Mouse (Mus musculus) midbrain, embryonic 16.5 days (tissue): ENCODE results near the gene Kif1bp. TPM values are rescaled to one million over a fixed set of nuclear protein-coding genes. Genes with fewer than 3 reads are reported as not detected.

ENCODE experiments used
- ATAC-seq: fragments of 200-750 bp; cut with Nextera tagmentation; 2 replicates; pipeline ENCODE4 v1.8.0; 2017; ENCODE audit warnings: moderate TSS enrichment
- H3K27ac ChIP-seq: fragments of 300-500 bp; sonication (generic); 2 replicates; pipeline ENCODE4 v1.5.1; 2014; ENCODE audit warnings: mild to moderate bottlenecking, low read length, mixed read lengths
- H3K27me3 ChIP-seq: fragments of 300-500 bp; sonication (generic); 2 replicates; pipeline ENCODE4 v1.6.1; 2014; ENCODE audit warnings: low read depth, low read length, mixed read lengths; ENCODE audit not compliant: control insufficient read depth, insufficient read depth
- H3K36me3 ChIP-seq: fragments of 300-500 bp; sonication (generic); 2 replicates; pipeline ENCODE4 v1.6.1; 2014; ENCODE audit warnings: mild to moderate bottlenecking, low read length, moderate library complexity, mixed read lengths; ENCODE audit not compliant: control insufficient read depth, insufficient read depth
- H3K4me1 ChIP-seq: fragments of 300-500 bp; sonication (generic); 2 replicates; pipeline ENCODE4 v1.6.1; 2014; ENCODE audit warnings: mild to moderate bottlenecking, low read length, mixed read lengths; ENCODE audit not compliant: control insufficient read depth, insufficient read depth
- H3K4me2 ChIP-seq: fragments of 300-500 bp; sonication (generic); 2 replicates; pipeline ENCODE4 v1.6.1; 2014; ENCODE audit warnings: mild to moderate bottlenecking, low read length, mixed read lengths
- H3K4me3 ChIP-seq: fragments of 300-500 bp; sonication (generic); 2 replicates; pipeline ENCODE4 v1.5.1; 2014; ENCODE audit warnings: low read depth, mild to moderate bottlenecking, low read length, moderate library complexity, mixed read lengths
- H3K9ac ChIP-seq: fragments of 300-500 bp; sonication (generic); 2 replicates; pipeline ENCODE4 v1.6.1; 2014; ENCODE audit warnings: low read depth, low read length, mixed read lengths
- H3K9me3 ChIP-seq: fragments of 300-500 bp; sonication (generic); replicated peaks from 2 replicates; pipeline ENCODE4 v1.6.1; 2014; ENCODE audit warnings: mild to moderate bottlenecking, low read length, mixed read lengths; ENCODE audit not compliant: control insufficient read depth, poor library complexity, severe bottlenecking
- WGBS: fragments of 180-500 bp; shearing (Covaris S2); extraction: QIAGEN DNeasy Blood & Tissue Kit; methylation state at CpG from one replicate; pipeline ENCODE4 v1.1.7; 2014; 5-methylcytosine and 5-hydroxymethylcytosine counted together
- polyA plus RNA-seq: library from polyadenylated mRNA; unstranded; fragments of >200 nt; fragmentation: Nextera tagmentation; extraction: Ambion mirVana; gene quantifications from 2 replicates; pipeline ENCODE4 v1.2.1, GENCODE M21; 2015

Kif1bp gene
- polyA plus RNA-seq, 1 experiment from 2014 or later = 72.9 TPM

- no peak for ATAC-seq
- Histone ChIP-seq H3K4me3 (no peak overlapping the region), H3K36me3 (peaks cover 48% of the 10 kb centered on the region), H3K27me3 (no peaks in the 10 kb centered on the region), H3K4me2 (no peak overlapping the region), H3K9me3 (no peaks in the 10 kb centered on the region), H3K9ac (no peak overlapping the region), H3K4me1 (no peaks in the 10 kb centered on the region), H3K27ac (no peak overlapping the region)
- WGBS = 93% methylated on average over 7 of the region's 7 CpGs
Observed at GRCm38 (mm10) chr10:62570126-62570871, 8.0 kb downstream of the Kif1bp start.

DNA sequence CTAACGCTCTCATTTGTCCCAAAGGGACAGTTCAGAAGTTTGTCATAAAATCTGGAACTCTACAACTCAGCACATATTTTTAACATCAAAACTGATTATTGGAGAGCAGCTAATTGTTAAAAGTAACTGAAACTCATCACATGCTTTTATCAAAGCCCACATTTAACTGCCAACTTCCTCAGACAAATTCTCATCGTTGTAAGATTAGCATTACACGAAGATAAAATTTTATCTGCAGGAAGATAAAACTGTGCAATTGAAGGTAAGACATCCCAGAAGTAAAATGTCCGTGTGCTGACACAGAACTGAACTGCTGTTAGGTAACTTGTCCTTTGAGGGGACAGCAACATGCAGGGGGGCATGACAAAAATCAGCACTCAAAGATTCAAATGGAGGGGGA is 9.4 kb downstream of the Kif1bp start:
- Histone ChIP-seq H3K27ac (no peak overlapping the region), H3K4me1 (no peaks in the 10 kb centered on the region), H3K4me3 (no peak overlapping the region), H3K9me3 (no peaks in the 10 kb centered on the region), H3K36me3 (peaks cover 50% of the 10 kb centered on the region), H3K9ac (no peak overlapping the region), H3K4me2 (no peak overlapping the region), H3K27me3 (no peaks in the 10 kb centered on the region)
- ATAC-seq = no peak
- 95% methylated on average over 4 of the region's 4 CpGs for WGBS

- 89% methylated on average over 1 of the region's 1 CpGs for WGBS
- peaks cover 26% of the 10 kb centered on the region; the same call in 1 of the 2 replicates for H3K36me3 ChIP-seq
- no peaks in the 10 kb centered on the region for H3K9me3 ChIP-seq
- no peaks in the 10 kb centered on the region for H3K27me3 ChIP-seq
- no peak overlapping the region for H3K4me2 ChIP-seq
- H3K4me1 ChIP-seq = no peaks in the 10 kb centered on the region
- H3K9ac ChIP-seq = no peak overlapping the region
- no peak overlapping the region for H3K27ac ChIP-seq
- no peak overlapping the region for H3K4me3 ChIP-seq
- ATAC-seq = no peak
Observed at GRCm38 (mm10) chr10:62557736-62558135, 20.5 kb downstream of the Kif1bp start.

- Histone ChIP-seq H3K4me3 (no peak overlapping the region), H3K36me3 (peaks cover 17% of the 10 kb centered on the region; the same call in 1 of the 2 replicates), H3K27ac (no peak overlapping the region), H3K9me3 (no peaks in the 10 kb centered on the region), H3K27me3 (no peaks in the 10 kb centered on the region), H3K9ac (no peak overlapping the region), H3K4me1 (no peaks in the 10 kb centered on the region), H3K4me2 (no peak overlapping the region)
- WGBS = 94% methylated on average over 6 of the region's 6 CpGs
- no peak for ATAC-seq
Observed at GRCm38 (mm10) chr10:62556558-62556901, 21.7 kb downstream of the Kif1bp start.

DNA sequence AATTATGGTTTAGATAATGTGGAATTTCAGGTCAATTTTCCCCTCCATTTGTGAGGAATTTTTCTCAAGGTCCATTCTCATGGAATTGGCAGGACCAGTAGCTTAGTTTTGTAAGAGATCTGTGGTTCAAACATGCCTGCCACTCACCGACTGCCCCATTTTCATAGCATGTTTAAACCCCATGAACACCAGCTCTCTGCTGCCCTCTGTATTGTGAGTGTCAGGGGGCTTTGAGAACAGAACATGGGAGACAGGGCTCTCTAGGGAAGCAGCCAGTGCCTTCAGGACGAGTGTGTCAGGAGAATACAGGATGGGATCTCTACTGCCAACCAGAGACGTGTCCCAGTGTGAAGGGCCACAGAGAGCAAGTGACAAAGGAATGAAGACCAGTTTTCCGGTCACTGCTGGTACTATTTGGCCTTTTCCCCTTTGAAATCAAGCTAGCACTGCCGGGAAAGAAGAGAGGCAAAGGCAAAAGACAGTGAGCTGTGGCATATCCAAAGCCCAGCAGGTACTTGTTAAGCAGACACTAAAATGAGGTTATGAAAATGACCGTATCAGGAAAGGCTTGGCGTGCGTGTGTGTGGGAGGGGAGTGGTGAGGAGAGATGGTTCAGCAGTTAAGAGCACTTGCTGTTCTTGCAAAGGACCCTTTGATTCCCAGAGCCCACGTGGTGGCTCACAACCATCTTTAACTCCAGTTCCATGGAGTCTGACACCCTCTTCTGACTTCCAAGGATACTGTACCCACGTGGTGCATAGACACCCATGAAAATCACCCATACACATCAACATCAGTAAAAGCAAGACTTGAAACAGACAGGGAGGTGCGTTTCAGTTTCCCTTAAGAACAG is 22.3 kb downstream of the Kif1bp start:
- Histone ChIP-seq H3K27me3 (no peaks in the 10 kb centered on the region), H3K4me2 (no peak overlapping the region), H3K9ac (no peak overlapping the region), H3K36me3 (peaks cover 17% of the 10 kb centered on the region; the same call in 1 of the 2 replicates), H3K9me3 (no peaks in the 10 kb centered on the region), H3K4me3 (no peak overlapping the region), H3K4me1 (no peaks in the 10 kb centered on the region), H3K27ac (no peak overlapping the region)
- WGBS = 79% methylated on average over 11 of the region's 11 CpGs
- no peak for ATAC-seq

DNA sequence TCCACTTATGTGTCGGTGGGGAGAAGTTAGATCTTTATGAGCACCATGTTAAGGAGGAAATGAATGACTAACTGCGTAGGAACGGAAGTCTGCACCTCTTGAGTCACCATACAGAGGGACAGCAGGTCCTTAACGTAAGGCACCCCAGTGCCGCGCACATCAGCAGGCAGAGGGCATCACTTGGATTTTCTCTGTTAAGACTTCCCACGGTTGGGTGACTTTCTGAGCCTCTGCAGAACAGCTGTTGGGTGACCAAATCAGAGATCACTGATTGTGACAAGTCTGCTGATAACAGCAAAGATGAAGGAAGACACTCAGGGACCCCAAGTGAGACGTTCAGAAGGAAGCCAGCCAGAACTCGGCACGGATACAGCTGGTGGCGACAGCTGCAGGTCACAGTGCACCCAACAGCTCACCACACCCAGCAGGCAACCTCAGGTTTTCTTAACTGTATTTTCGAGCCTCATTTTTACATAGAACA is 24.6 kb downstream of the Kif1bp start:
- no peak for ATAC-seq

GRCm38 (mm10) chr10:62550787-62551300 is 27.4 kb downstream of the Kif1bp start:
- Histone ChIP-seq H3K4me3 (no peak overlapping the region), H3K36me3 (no peaks in the 10 kb centered on the region), H3K4me2 (no peak overlapping the region), H3K4me1 (no peaks in the 10 kb centered on the region), H3K27ac (no peak overlapping the region), H3K9me3 (no peaks in the 10 kb centered on the region), H3K9ac (no peak overlapping the region), H3K27me3 (no peaks in the 10 kb centered on the region)
- no peak for ATAC-seq
- 80% methylated on average over 7 of the region's 7 CpGs for WGBS

More for the DNA sequence above, 24.6 kb downstream of the Kif1bp start:
- Histone ChIP-seq H3K27me3 (no peaks in the 10 kb centered on the region), H3K4me1 (no peaks in the 10 kb centered on the region), H3K36me3 (peaks cover 4% of the 10 kb centered on the region; the same call in 1 of the 2 replicates), H3K4me3 (no peak overlapping the region), H3K9me3 (no peaks in the 10 kb centered on the region), H3K27ac (no peak overlapping the region), H3K4me2 (no peak overlapping the region), H3K9ac (no peak overlapping the region)
- 78% methylated on average over 12 of the region's 12 CpGs for WGBS

DNA sequence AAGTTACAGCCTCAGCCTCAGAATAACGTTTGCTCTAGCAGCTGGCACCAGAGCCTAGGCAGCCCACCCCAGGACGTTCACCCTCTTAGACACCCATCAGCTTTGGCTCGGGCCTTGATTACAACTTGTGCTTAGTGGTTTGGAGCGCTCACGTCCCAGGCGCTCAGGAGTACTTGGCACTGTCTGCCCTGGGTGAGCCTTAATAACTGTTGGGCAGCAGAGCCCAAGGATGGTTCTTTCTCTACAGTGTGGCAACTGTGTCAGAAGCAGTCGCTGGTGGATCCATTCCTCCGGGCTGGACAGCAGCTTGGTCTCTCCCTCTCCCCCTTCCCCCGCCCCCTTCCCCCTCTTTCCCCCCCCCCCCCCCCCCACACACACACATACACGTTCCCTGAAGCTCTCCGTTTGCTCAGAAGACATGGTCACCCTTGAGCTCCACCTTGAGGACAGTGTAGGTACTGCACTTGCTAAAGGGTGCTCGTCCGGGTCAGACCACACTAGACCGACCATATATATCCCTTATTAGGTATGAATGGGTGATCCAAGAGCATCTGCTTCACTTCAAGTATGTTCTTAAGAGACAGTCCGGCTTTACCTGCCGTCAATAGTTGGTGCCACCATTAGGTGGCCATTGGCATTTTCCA is 28.6 kb downstream of the Kif1bp start:
- Histone ChIP-seq H3K27me3 (no peaks in the 10 kb centered on the region), H3K4me2 (no peak overlapping the region), H3K36me3 (no peaks in the 10 kb centered on the region), H3K4me1 (no peaks in the 10 kb centered on the region), H3K27ac (no peak overlapping the region), H3K4me3 (no peak overlapping the region), H3K9ac (no peak overlapping the region), H3K9me3 (no peaks in the 10 kb centered on the region)
- no peak for ATAC-seq
- WGBS = 37% methylated on average over 13 of the region's 16 CpGs
